Mouse (Mus musculus) heart, postnatal 4 days (tissue): ENCODE measurements around the gene Msantd2. TPM values are rescaled to one million over a fixed set of nuclear protein-coding genes. Genes with fewer than 3 reads are reported as not detected.

ENCODE experiments used
- DNase-seq: peaks from one replicate; pipeline ENCODE4 v3.0.0; 2021
- total RNA-seq, 2 experiments: library from RNA; stranded (reverse); gene quantifications; 2 replicates each; pipeline ENCODE4 v1.2.3; 2021

The Msantd2 gene
- total RNA-seq, 2 experiments from 2014 or later: 15.2 to 20.6 TPM

GRCm38 (mm10) chr9:37569231-37569835, 80.2 kb downstream of the Msantd2 start:
- no peak for DNase-seq

GRCm38 (mm10) chr9:37572204-37572876, 83.2 kb downstream of the Msantd2 start:
- DNase-seq: no peak

Other genes with a start within 250 kb of the Msantd2 start
- gene Slc37a2, start 233.6 kb upstream of the Msantd2 start, total RNA-seq: 1 to 10 TPM; 1.3 to 1.4 TPM
- 1 to 10 TPM; 3.6 TPM for gene Ccdc15, start 140.9 kb upstream of the Msantd2 start, total RNA-seq
- not detected for gene Hepacam, start 122.0 kb upstream of the Msantd2 start, total RNA-seq
- 10 to 100 TPM; 32.6 to 33.2 TPM for gene Robo4, start 87.4 kb upstream of the Msantd2 start, total RNA-seq
- under 1 TPM in 1 of 2 experiments, not detected in 1; 0.05 TPM for gene Robo3, start 56.1 kb upstream of the Msantd2 start, total RNA-seq
- 10 to 100 TPM; 88.8 to 91.3 TPM for gene Esam, start 38.8 kb downstream of the Msantd2 start, total RNA-seq
- 1 to 10 TPM; 6.4 to 7.9 TPM for gene Vsig2, start 49.9 kb downstream of the Msantd2 start, total RNA-seq
- gene Nrgn, start 63.6 kb downstream of the Msantd2 start, total RNA-seq: 1 to 10 TPM; 2.0 to 3.1 TPM
- 1 to 10 TPM; 6.5 to 6.6 TPM for gene Siae, start 66.4 kb downstream of the Msantd2 start, total RNA-seq
- 1 to 10 TPM; 2.4 to 4.5 TPM for gene Spa17, start 124.4 kb downstream of the Msantd2 start, total RNA-seq
- gene Tbrg1, start 168.0 kb downstream of the Msantd2 start, total RNA-seq: 10 to 100 TPM; 60.8 to 61.8 TPM
- not detected for gene Panx3, start 179.9 kb downstream of the Msantd2 start, total RNA-seq
- not detected for gene Olfr160, start 226.9 kb downstream of the Msantd2 start, total RNA-seq